Mouse (Mus musculus) retina, embryonic 14.5 days (tissue): Measurements from ENCODE around the gene Pmm1.
"Not testable (repeated sequence)": the region's sequence is repeated elsewhere in the genome, so short reads cannot be mapped to it uniquely, and the experiment has no call there.

Source experiments
- DNase-seq: peaks from one replicate; pipeline ENCODE4 v3.0.0-alpha.2; 2015; ENCODE audit warnings: low spot score

Pmm1 gene

GRCm38 (mm10) chr15:81960171-81961077 is at the start of gene Pmm1:
Gene Pmm1 (minus strand): TSS chr15:81960930.
- DNase-seq = peak; percentile 100

GRCm38 (mm10) chr15:82004257-82004656 is 43.5 kb upstream of the Pmm1 start:
- no peak for DNase-seq

DNA sequence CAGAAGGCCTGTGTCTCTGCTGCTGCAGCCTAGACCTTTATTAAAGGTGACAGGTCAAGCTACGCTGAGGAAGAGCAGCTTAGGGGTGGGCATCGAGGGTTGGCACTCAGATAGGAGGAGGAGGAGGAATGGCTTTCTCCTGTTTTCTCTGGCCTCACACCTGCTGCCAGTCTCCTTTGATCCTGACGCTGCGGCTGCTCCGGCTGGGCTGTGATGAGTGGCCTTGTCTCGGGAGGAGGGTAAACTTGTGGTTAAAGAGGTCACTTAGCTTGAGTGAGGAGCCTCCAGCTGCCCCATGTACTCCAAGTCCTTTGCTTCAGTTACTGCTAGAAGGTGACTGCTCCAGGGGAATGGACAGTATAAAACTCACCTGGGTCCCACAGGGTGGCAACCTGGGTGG is 33.3 kb upstream of the Pmm1 start:
- no peak for DNase-seq

DNA sequence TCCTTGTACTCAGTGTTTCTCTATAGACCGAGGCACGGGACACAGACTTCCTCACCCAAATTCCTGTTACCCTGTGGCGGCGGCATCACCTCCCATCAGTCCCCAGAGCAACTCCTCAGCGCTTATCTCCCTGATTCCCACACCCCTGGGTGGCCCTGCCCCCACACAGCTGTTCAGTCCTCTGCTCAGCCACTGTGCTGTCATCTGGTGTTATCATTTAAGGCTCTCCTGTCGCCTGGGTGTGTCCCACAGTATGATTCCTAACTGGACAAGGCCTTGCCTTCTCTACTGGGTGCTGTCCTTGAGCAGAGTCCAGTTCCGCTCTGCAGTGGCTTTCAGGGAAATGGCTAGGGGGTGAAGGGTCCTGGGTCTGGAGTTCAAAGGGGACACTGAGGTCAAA is 29.8 kb upstream of the Pmm1 start:
- no peak for DNase-seq

DNA sequence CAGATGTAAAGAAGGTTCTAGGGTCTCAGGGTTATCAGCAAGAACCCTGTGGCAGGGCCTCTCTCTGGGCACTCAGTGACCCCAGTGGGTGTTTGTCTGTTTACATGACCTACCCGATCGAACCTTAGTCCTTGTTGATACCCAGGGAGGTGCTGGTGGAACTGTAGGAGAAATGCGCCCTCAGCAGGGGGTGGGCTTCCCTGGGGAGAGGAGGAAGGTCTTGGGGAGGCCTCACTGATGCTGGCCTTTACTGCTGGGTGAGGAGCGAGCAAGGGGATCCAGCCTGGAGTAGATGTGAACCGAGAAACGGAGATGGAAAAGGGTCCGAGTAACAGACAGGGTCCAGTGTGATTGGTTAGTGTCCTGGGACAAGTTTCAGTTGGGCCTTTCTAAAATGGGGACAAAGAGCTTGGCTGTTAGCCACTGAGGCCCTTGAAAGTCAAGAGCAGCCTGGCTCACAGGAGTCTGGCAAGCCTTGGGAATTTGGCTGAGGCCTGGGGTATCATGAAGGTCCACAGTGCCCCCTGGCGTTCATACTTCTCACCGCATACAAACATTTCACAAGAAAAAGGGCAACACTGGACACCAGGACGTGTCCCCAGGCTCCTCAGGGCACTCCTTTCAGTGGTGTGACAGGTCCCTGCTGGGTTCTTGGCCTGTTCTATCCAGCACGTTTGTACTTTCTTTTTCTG is 28.8 kb upstream of the Pmm1 start:
- peak; percentile 97 for DNase-seq

GRCm38 (mm10) chr15:81987646-81988045 is 26.9 kb upstream of the Pmm1 start, which contains the start of gene Xrcc6:
Gene Xrcc6 (plus strand): TSS chr15:81987835.
- no peak for DNase-seq

DNA sequence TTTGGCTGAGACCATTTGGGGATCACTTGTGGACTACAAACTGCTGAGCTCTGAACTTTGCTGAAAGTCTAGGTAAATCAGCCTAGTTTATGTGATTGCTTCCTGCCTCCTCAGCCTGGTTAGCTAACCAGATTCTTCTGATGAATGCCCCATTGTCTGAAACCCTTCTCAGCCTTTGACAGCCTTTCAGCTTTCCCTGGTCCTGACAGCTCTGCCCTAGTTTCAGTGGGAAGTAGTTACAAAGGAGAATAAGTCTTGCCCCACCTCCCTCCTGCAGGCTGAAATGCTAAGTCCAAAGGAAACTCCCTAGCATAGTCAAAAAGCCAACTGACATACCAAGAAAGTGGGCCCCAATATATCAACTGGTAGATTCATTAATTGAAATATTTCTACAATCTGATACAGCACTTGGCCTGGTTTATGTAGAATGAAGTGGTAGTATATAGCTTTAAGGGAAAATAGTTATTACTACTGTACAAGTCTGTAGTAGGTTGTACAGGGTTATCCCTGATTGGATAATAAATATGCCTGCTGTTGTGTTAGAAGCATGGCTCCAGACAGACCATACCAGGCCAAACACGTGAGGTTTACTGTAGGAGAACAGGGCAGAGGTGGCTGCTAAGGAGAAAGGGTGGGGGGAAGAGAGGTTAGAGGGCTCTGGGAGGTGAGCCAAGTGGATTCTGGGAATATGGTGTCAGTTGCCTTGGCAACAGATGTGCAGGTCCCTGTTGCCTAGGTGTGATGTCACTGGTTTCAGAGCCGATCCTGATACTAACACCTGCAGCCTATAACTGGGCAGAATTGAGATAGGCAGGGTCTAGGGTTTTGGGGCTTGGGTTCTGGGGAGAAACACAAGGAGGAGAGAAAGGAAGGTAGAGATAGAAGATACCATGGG is 24.8 kb upstream of the Pmm1 start:
- DNase-seq = peak; percentile 77

- no peak for DNase-seq
These were observed 21.4 kb upstream of the Pmm1 start for GRCm38 (mm10) chr15:81982173-81982572.

- DNase-seq = no peak
These were observed 19.6 kb upstream of the Pmm1 start, which contains the start of gene 1700029P11Rik for GRCm38 (mm10) chr15:81980321-81980720. Gene 1700029P11Rik (plus strand): TSS chr15:81980540.

- DNase-seq = not testable (repeated sequence)
These were observed 14.4 kb upstream of the Pmm1 start for GRCm38 (mm10) chr15:81975156-81975555.

- DNase-seq = not testable (repeated sequence)
These were observed 9.8 kb upstream of the Pmm1 start for GRCm38 (mm10) chr15:81970498-81970897.

DNA sequence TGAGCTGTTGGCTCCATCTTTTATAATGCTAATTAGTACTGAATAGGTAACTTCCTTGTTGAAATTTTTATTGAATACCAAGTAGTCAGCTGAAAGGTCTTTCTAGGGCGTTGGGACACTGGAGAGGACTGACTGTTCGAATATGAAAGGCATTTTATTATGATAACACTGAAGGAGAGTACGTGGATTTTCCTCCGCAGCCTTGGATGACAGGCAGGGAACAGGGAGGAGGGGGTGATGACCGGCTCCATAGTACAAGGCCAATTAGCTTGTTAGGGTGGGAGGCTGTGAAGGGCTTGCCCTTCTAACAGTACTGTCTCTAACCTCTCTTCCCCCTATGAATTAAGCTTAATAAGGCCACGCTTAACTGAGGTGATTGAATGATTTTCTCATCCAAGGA is 8.9 kb upstream of the Pmm1 start:
- DNase-seq = not testable (repeated sequence)

DNA sequence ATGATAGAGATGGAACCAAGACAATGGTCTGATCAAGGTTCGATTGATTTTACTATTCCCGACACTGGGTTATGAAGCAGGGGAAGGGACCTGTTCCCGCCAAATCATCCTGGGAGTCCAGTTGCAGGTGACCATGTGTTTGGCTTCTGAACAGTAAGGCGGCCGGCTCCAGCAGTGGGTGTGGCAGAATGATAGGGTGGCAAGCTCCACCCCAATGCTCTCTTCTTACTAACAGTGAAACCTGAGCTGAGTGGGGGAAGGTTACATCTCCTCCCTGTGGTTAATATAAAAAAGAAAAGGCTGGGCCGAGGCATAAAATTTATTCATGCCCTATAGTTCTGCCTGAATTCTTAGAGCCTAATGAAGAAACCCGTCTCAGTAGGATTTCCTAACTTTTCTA is 8.4 kb upstream of the Pmm1 start:
- no peak for DNase-seq

- DNase-seq = no peak
These were observed 7.7 kb upstream of the Pmm1 start for GRCm38 (mm10) chr15:81968447-81968846.

DNA sequence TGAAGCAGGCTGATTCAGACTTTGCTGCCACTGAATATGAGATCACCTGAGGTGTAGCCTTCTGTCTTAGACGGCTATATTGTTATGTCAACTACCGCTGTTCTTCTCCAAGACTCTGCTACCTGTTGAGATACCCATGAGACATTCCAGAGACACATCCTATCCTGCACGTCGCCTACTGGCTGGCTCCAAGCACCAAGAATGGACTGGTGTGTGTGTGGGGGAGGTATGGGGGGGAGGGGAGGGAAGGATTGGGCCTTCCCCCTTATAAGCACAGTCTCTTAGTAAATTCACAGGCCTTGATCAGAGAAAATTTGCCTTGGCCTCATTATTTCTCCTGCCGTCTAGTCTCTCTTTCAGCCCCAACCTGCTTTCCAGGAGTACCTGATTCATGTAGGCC is 7.1 kb upstream of the Pmm1 start:
- DNase-seq = no peak

DNA sequence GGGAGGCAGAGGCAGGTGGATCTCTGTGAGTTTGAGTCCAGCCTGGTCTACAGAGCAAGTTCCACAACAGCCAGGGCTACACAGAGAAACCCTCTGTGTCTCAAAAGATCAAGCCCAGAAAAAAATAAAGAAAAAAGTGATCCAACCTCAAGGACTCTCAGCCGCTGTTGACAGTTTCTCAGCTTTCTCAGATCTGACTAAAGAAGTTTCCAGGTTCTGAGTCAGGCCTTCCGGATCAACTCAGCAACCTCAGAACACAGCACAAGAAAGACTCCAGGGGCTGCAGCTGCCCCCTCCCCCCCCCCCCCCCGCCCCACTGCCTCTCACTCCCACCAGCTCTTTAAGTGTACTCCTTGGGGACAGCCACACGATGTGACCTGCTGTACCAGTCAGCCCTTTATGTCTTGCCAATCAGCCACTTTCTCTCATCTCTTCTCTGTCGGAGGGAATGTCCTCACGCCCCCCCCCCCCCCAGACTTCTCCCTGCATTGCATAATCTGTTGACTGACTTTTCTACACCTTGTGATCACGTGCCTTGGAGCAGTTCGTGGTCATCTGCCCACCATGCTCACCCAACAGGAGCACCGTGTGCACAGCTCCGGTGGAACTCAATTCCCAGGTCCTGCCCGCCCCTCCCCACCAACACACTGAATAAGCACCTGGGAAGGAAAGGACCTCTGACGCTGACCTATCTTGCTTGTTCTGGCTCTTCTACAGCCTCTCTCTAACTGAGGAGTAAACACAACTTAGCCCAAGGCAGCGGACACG is 5.5 kb upstream of the Pmm1 start:
- DNase-seq = no peak

DNA sequence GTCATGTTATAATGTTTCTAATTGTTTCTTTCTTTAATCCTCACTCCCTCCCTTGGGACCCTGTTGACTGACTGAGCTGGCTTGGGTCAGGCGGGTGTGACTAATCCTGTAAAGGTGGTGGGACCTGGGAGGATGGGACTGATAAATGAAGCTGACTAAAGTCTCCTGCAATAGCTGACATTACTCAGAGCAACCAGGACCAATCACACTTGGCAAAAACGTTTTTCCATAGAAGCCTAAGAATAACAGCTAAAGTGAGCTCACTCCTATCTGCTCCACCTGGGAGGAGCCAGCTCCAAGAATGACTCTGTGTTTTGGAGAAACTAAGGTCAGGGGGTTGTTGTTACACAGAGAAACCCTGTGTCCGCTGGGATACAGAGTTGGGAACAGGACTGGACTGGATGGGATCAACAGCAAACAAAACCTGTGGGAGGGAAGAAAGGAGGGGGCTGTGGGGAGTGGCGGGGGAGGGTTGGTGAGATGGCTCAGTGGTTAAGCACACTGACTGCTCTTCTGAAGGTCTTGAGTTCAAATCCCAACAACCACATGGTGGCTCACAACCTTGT is 4.3 kb upstream of the Pmm1 start:
- no peak for DNase-seq

DNA sequence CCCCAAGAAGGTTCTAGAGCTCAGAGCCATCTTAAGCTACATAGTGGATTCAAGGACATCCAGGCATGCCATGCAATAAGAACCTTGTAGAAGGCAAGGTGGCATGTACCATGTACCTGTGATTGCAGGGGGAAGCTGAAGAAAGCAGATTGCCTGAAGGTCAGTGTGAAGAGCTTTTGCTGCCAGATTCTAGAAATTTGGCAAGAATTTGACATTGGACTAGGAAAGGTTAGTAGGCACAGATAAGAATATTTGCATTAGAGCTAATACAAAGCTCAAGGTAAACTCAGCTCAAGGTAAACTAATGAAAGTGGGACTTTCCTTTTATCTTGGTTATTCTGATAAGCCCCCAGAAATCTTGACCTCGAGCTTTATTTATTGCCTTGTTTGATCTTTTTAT is 3.5 kb upstream of the Pmm1 start:
- DNase-seq = no peak

- DNase-seq = no peak
These were observed 335 bp upstream of the Pmm1 start for GRCm38 (mm10) chr15:81961078-81961451.

- no peak for DNase-seq
These were observed 1.8 kb downstream of the Pmm1 start for GRCm38 (mm10) chr15:81958906-81959305.

DNA sequence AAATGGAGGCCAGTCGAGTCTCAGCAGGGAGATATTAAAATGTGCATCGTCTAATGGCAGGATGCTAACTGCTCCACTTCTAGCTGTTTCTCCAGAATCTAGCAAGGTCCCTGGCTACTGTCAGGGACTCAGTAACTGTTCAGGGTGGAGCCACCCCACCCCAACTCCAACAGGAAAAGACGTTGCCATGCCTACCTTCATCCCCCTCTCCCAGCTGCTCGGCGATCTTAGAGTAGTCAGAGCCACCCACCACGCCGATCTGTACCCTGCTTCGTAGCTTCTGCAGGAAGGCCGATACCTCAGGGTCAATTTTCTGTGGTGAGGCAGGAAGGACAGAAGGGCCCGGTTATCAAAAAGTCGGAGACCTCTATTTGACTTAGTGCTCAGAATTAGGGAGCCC is 3.1 kb downstream of the Pmm1 start:
- no peak for DNase-seq
